8 mouse cellular contexts compared by ENCODE assay signal in genomic region chr9:108565881-108566814, GRCm38 (mm10). TPM values are rescaled to one million over a fixed set of nuclear protein-coding genes. Genes with fewer than 3 reads are reported as not detected.
DNase-seq lines count a peak whose midpoint lies in the region; ATAC-seq lines count a peak whose summit lies in the region.

No protein-coding gene starts in this region.

- H3K36me3 ChIP-seq in lung, embryonic 15.5 days: peaks cover 44% of the 10 kb centered on the region
- peaks cover 40% of the 10 kb centered on the region for H3K36me3 ChIP-seq in embryonic facial prominence, embryonic 15.5 days
- H3K36me3 ChIP-seq in hindbrain, embryonic 13.5 days: peaks cover 48% of the 10 kb centered on the region
- H3K36me3 ChIP-seq in midbrain, embryonic 11.5 days (ENCODE audit: control insufficient read depth, insufficient read depth, low read length): peaks cover 16% of the 10 kb centered on the region

- H3K27me3 ChIP-seq in lung, embryonic 15.5 days: no peaks in the 10 kb centered on the region
- H3K27me3 ChIP-seq in embryonic facial prominence, embryonic 15.5 days: no peaks in the 10 kb centered on the region
- no peaks in the 10 kb centered on the region for H3K27me3 ChIP-seq in hindbrain, embryonic 13.5 days
- no peaks in the 10 kb centered on the region for H3K27me3 ChIP-seq in midbrain, embryonic 11.5 days (ENCODE audit: control insufficient read depth, insufficient read depth, low read length)

- H3K4me1 ChIP-seq in lung, embryonic 15.5 days: peaks cover 45% of the 10 kb centered on the region
- peaks cover 48% of the 10 kb centered on the region for H3K4me1 ChIP-seq in embryonic facial prominence, embryonic 15.5 days
- H3K4me1 ChIP-seq in hindbrain, embryonic 13.5 days (replicated peaks): peaks cover 58% of the 10 kb centered on the region
- peaks cover 37% of the 10 kb centered on the region for H3K4me1 ChIP-seq in midbrain, embryonic 11.5 days (ENCODE audit: control insufficient read depth, insufficient read depth, low read length)

- intact Hi-C loops in left cerebral cortex, postnatal 25 days (cut with DNase I): loop anchor here (2.0 kb wide), 1 partner anchor 31 kb away; the partner anchor contains the start of gene P4htm

- peak overlapping the region; percentile 89 for H3K4me3 ChIP-seq in lung, embryonic 15.5 days
- peak overlapping the region; percentile 72 for H3K4me3 ChIP-seq in embryonic facial prominence, embryonic 15.5 days (replicated peaks)
- peak overlapping the region; percentile 78 for H3K4me3 ChIP-seq in hindbrain, embryonic 13.5 days
- peak overlapping the region; percentile 69 for H3K4me3 ChIP-seq in midbrain, embryonic 11.5 days (ENCODE audit: low read depth, low read length)

- H3K4me2 ChIP-seq in lung, embryonic 15.5 days: peak overlapping the region; percentile 93
- H3K4me2 ChIP-seq in embryonic facial prominence, embryonic 15.5 days (replicated peaks): peak overlapping the region; percentile 97
- peak overlapping the region; percentile 96 for H3K4me2 ChIP-seq in hindbrain, embryonic 13.5 days
- H3K4me2 ChIP-seq in midbrain, embryonic 11.5 days: peak overlapping the region; percentile 94

- no peak for DNase-seq in lung, adult 18-20 months
- DNase-seq in midbrain, embryonic 11.5 days (ENCODE audit: low spot score, missing footprints): no peak
- DNase-seq in left cerebral cortex, postnatal 25 days (ENCODE audit: low spot score in 2 of 2): no peak
- DNase-seq in right cerebral cortex, adult 18-20 months: no peak
- no peak for DNase-seq in cerebellum, adult 9-10 months

- peak overlapping the region; percentile 86 for H3K9ac ChIP-seq in lung, embryonic 15.5 days
- H3K9ac ChIP-seq in embryonic facial prominence, embryonic 15.5 days: peak overlapping the region; percentile 75
- H3K9ac ChIP-seq in hindbrain, embryonic 13.5 days: peak overlapping the region; percentile 89
- peak overlapping the region; percentile 76 for H3K9ac ChIP-seq in midbrain, embryonic 11.5 days (ENCODE audit: low read length)

- H3K9me3 ChIP-seq in lung, embryonic 15.5 days: no peaks in the 10 kb centered on the region
- no peaks in the 10 kb centered on the region for H3K9me3 ChIP-seq in embryonic facial prominence, embryonic 15.5 days (replicated peaks)
- H3K9me3 ChIP-seq in hindbrain, embryonic 13.5 days: no peaks in the 10 kb centered on the region
- no peaks in the 10 kb centered on the region for H3K9me3 ChIP-seq in midbrain, embryonic 11.5 days (ENCODE audit: control insufficient read depth, low read length)

- WGBS in lung, embryonic 15.5 days: 8% methylated on average over 35 of the region's 35 CpGs
- 12% methylated on average over 35 of the region's 35 CpGs for WGBS in embryonic facial prominence, embryonic 15.5 days
- 12% methylated on average over 35 of the region's 35 CpGs for WGBS in hindbrain, embryonic 13.5 days
- WGBS in midbrain, embryonic 11.5 days: 11% methylated on average over 35 of the region's 35 CpGs

- ATAC-seq in lung, embryonic 15.5 days (ENCODE audit: borderline replicate concordance, extremely low read depth, low FRiP score, low TSS enrichment): no peak
- no peak for ATAC-seq in embryonic facial prominence, embryonic 15.5 days (ENCODE audit: insufficient number of reproducible peaks, low FRiP score, low TSS enrichment, low read depth)
- ATAC-seq in hindbrain, embryonic 13.5 days (ENCODE audit: low FRiP score): no peak
- ATAC-seq in midbrain, embryonic 11.5 days (ENCODE audit: low FRiP score): no peak

- peak overlapping the region; percentile 95 for H3K27ac ChIP-seq in lung, embryonic 15.5 days
- peak overlapping the region; percentile 96 for H3K27ac ChIP-seq in embryonic facial prominence, embryonic 15.5 days (replicated peaks)
- peak overlapping the region; percentile 99 for H3K27ac ChIP-seq in hindbrain, embryonic 13.5 days
- H3K27ac ChIP-seq in midbrain, embryonic 11.5 days (ENCODE audit: low read depth, low read length): peak overlapping the region; percentile 85

RNA-seq across cellular contexts. Expression of gene Ndufaf3, which starts 1.1 kb away (rescaled TPM):
- polyA plus RNA-seq in lung, embryonic 15.5 days (2015; fragmentation: Nextera tagmentation; extraction: Ambion mirVana): 49.2 and 49.4 TPM in 2 replicates
- polyA plus RNA-seq in embryonic facial prominence, embryonic 15.5 days (2015; fragmentation: Nextera tagmentation; extraction: Ambion mirVana): 63.8 and 65.6 TPM in 2 replicates
- 74.0 and 82.1 TPM in 2 replicates for polyA plus RNA-seq in hindbrain, embryonic 13.5 days (2015; fragmentation: Nextera tagmentation; extraction: Ambion mirVana)
- polyA plus RNA-seq in midbrain, embryonic 11.5 days (2014; fragmentation: Nextera tagmentation; extraction: Ambion mirVana): 51.7 and 51.9 TPM in 2 replicates
- total RNA-seq in left cerebral cortex, postnatal 25 days (2021): 10 to 100 TPM; 53.1 to 58.2 TPM

RNA-seq across cellular contexts. Expression of gene Dalrd3, which starts 3.5 kb away (rescaled TPM):
- 139 and 150 TPM in 2 replicates for polyA plus RNA-seq in lung, embryonic 15.5 days (2015; fragmentation: Nextera tagmentation; extraction: Ambion mirVana)
- polyA plus RNA-seq in embryonic facial prominence, embryonic 15.5 days (2015; fragmentation: Nextera tagmentation; extraction: Ambion mirVana): 137 and 139 TPM in 2 replicates
- polyA plus RNA-seq in hindbrain, embryonic 13.5 days (2015; fragmentation: Nextera tagmentation; extraction: Ambion mirVana): 285 and 314 TPM in 2 replicates
- polyA plus RNA-seq in midbrain, embryonic 11.5 days (2014; fragmentation: Nextera tagmentation; extraction: Ambion mirVana): 158 and 172 TPM in 2 replicates
- total RNA-seq in left cerebral cortex, postnatal 25 days (2021): 10 to 100 TPM; 83.8 to 85.2 TPM

RNA-seq across cellular contexts. Expression of gene Impdh2, which starts 6.1 kb away (rescaled TPM):
- 178 TPM in 2 replicates for polyA plus RNA-seq in lung, embryonic 15.5 days (2015; fragmentation: Nextera tagmentation; extraction: Ambion mirVana)
- polyA plus RNA-seq in embryonic facial prominence, embryonic 15.5 days (2015; fragmentation: Nextera tagmentation; extraction: Ambion mirVana): 172 and 173 TPM in 2 replicates
- 104 and 111 TPM in 2 replicates for polyA plus RNA-seq in hindbrain, embryonic 13.5 days (2015; fragmentation: Nextera tagmentation; extraction: Ambion mirVana)
- polyA plus RNA-seq in midbrain, embryonic 11.5 days (2014; fragmentation: Nextera tagmentation; extraction: Ambion mirVana): 182 and 186 TPM in 2 replicates
- 10 to 100 TPM; 55.3 to 55.4 TPM for total RNA-seq in left cerebral cortex, postnatal 25 days (2021)

RNA-seq across cellular contexts. Expression of gene Wdr6, which starts 12.4 kb away (rescaled TPM):
- 131 and 134 TPM in 2 replicates for polyA plus RNA-seq in lung, embryonic 15.5 days (2015; fragmentation: Nextera tagmentation; extraction: Ambion mirVana)
- 89.6 and 93.7 TPM in 2 replicates for polyA plus RNA-seq in embryonic facial prominence, embryonic 15.5 days (2015; fragmentation: Nextera tagmentation; extraction: Ambion mirVana)
- 280 and 317 TPM in 2 replicates for polyA plus RNA-seq in hindbrain, embryonic 13.5 days (2015; fragmentation: Nextera tagmentation; extraction: Ambion mirVana)
- 117 and 132 TPM in 2 replicates for polyA plus RNA-seq in midbrain, embryonic 11.5 days (2014; fragmentation: Nextera tagmentation; extraction: Ambion mirVana)
- total RNA-seq in left cerebral cortex, postnatal 25 days (2021): 100 to 1,000 TPM; 112 to 126 TPM

RNA-seq across cellular contexts. Expression of gene P4htm, which starts 31.3 kb away (rescaled TPM):
- 7.7 and 7.9 TPM in 2 replicates for polyA plus RNA-seq in lung, embryonic 15.5 days (2015; fragmentation: Nextera tagmentation; extraction: Ambion mirVana)
- polyA plus RNA-seq in embryonic facial prominence, embryonic 15.5 days (2015; fragmentation: Nextera tagmentation; extraction: Ambion mirVana): 10.4 and 12.2 TPM in 2 replicates
- polyA plus RNA-seq in hindbrain, embryonic 13.5 days (2015; fragmentation: Nextera tagmentation; extraction: Ambion mirVana): 25.6 and 31.4 TPM in 2 replicates
- 7.2 and 9.8 TPM in 2 replicates for polyA plus RNA-seq in midbrain, embryonic 11.5 days (2014; fragmentation: Nextera tagmentation; extraction: Ambion mirVana)
- total RNA-seq in left cerebral cortex, postnatal 25 days (2021): 10 to 100 TPM; 77.2 to 82.9 TPM
